Mouse (Mus musculus) cerebellum, adult 11-12 months (tissue): Measurements from ENCODE around the gene Meis2.

ENCODE experiments used
- DNase-seq: peaks from one replicate; pipeline ENCODE4 v3.0.0; 2022

Meis2 gene

DNA sequence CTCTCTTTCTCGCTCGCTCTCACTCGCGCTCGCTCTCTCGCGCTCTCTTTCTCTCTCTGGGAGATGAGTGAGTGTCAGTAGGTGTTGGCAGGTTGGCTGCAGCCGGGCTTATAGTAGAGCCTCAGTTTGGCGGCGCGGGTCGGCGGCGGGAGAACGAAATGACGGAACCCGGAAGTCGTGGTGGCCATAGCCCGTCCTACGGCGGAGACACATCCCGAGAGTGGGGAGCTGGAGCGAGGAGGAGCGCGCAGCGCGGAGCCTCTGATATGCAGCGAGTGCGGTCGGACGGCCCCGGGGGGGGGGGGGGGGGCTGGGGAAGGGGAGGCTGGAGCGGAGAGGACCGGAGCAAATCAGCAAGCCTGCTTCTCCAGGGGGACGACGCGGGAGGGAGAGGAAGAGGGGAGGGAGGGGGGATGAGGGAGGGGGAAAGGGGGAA, at the start of gene Meis2:
Gene Meis2 (minus strand): TSS at position 270 of the 436 bp plus-strand sequence.
- no peak for DNase-seq

DNA sequence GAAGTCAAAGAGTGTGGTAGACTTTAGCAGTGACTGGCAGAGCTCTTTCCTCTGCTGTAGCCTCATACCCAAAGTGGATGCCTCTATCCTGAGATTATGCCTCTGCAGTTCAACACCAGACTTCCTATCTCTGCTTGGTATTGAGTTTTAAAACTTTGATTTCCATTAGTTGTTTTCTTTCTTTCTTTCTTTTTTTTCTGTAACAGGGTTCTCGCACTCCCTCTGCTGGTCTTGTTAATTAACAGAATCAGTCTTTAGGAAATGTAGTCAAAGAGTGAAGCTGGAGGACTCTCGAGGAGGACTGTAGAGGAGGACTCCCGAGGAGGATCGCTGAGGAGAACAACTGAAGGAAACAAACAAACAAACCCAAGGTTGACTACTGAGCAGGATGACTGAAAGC, 40.6 kb upstream of the Meis2 start:
- DNase-seq, result no peak

DNA sequence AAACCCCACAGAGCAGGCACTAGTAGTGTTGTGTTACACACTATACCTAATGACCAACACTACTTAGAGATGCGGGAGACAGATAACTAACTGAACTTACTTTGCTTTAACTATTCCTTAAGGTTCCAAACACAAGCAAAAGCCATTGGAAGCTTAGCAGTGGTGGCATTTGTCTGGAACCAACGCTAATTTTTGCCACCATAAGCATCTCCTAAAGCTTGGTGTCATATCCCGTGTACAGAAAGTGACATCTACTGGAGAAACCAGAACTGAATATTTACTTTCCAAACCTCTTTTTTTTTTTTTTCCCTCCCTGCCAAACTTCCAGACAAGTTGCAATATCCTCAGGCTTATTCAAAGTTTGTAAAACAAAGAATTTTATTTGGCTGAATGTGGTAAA, 39.5 kb upstream of the Meis2 start:
- DNase-seq, result no peak

- DNase-seq, result no peak
Observed at GRCm38 (mm10) chr2:116103411-116103996, 37.9 kb upstream of the Meis2 start.

DNA sequence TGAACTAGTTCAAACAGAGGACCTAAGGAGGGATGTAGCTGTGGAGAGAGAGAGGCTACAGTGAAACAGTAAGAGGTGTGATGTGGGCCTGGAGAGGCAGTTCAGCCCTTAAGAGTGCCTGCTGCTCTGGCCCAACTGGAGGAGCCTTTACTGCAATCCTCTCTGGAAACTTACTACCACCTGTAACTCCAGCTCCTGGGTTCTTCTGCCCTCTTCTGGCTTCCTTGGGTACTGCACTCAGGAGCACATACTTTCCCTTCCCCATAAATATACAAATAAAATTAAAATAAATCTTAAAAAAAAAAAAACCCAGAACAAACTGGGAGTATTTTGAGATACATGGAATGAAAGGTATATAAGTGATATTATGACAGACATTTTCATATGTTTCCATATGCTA, 35.6 kb upstream of the Meis2 start:
- DNase-seq, result no peak

DNA sequence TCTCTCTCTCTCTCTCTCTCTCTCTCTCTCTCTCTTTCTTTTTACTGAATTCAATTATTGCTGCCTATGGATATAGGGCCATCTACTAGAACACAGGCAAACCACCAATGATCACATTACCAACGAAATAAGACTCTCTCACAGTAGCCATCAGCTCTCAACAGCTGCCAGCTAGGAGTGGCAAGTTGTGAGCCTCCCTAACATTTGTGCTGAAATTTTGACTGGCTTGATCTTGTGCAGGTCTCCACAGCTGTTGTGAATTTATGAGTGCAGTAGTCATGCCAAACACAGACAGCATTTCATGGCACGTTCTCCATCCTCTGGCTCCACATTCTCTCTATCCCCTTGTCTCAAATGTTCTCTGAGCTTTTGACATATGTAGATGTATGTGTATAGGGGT, 15.3 kb upstream of the Meis2 start:
- no peak for DNase-seq

DNA sequence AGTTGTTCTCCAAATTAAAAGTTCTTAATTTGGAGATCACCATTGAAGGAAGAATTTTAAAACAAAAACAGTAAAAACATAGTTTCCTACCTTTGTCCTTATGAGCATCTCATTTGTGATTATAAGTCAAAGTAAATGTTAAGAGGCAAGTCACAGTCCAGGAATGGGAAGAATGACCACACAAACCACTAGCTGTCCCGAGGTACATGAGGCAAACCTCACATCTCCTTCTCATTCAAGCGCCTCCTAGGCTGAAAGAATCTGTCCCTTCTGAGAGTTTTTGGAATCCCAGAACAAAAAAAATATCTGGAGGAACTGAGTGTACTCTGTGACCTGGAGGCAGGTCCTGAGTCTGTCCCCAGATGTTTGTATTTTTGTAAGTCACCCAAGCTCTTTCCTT, 13.2 kb upstream of the Meis2 start:
- no peak for DNase-seq

- DNase-seq, result no peak
Observed at GRCm38 (mm10) chr2:116077716-116078115, 12.1 kb upstream of the Meis2 start.

GRCm38 (mm10) chr2:116076752-116077480, 11.3 kb upstream of the Meis2 start:
- no peak for DNase-seq

- no peak for DNase-seq
Observed at GRCm38 (mm10) chr2:116075902-116076301, 10.3 kb upstream of the Meis2 start.

- DNase-seq, result no peak
Observed at GRCm38 (mm10) chr2:116075477-116075876, 9.8 kb upstream of the Meis2 start.

DNA sequence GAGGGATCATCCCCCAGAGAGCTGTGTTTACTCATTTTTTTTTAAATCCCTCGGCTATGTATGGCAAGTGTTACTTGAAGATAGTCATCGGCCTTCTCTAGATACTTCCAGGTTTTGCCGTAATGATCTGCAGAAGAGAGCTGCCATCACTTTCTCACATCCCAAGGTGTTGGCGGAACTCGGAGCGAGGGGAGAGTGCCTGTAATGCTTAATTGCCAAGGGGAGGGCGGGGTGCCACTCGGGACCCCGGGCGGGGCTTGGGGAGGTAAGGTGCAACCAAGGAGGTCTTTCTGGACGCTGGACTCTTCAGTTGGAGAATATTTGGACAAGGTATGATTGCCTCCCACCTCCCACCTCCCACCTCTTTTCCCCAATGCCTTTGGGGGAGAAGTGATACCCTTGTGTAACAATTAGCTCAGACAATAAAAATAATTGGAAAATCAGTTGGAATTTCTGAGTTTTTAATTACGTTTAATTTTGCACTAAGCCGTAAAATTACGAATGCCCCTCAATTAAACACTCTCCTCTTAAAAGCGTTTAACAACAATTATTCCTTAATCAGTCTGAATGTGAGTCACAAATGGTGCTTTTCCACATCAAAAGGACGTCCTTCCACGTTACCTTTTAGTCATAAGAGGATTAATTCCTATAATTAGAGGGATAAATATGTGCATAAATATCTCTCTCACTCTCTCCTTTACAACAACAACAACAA, 9.2 kb upstream of the Meis2 start:
- DNase-seq, result no peak

DNA sequence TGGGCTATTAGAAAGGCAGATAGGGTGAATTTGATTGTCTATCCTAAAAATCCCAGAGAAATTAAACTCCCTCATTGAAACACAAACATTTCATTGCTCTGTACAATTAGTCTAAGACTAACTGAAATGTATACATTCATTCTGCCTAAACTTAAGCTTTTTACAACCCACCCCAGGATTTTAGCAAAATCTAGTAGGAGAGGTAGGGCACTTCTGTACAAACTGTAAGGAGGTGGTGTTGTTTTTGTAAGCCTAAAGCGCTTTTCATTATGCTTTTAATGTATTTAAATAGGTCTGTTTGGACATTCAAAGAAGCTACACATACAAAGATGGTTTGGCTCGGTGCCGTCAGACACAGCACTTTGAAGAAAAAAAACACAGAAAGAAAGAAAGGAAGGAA, 8.4 kb upstream of the Meis2 start:
- DNase-seq, result no peak

DNA sequence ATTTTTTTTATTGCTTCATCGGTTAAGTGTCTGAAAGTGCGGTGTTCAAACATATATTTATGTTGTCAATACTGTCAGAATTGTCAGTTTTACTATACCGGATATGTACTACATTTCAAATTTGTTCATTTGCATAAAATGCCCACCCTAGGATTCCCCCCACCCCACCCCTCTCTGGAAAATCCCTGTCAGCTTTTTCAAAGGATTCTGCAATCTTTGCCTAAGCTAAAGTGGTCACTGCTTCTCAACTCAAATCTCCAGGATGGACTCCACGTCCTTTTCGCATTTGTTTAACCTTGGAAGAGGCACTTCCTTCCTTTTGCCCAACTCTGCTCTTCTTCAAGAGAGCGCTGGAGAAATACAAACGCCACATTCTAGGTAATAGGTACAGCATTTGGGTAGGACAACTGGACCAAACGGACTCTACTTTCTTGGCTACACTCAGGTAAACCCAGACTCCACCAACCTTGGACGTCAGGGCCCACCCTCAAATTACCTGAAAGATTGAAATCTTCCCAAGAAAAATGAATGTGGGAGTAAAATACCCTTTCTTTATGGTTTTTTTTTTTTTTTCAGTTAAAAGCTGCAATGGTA, 7.8 kb upstream of the Meis2 start:
- DNase-seq, result no peak

DNA sequence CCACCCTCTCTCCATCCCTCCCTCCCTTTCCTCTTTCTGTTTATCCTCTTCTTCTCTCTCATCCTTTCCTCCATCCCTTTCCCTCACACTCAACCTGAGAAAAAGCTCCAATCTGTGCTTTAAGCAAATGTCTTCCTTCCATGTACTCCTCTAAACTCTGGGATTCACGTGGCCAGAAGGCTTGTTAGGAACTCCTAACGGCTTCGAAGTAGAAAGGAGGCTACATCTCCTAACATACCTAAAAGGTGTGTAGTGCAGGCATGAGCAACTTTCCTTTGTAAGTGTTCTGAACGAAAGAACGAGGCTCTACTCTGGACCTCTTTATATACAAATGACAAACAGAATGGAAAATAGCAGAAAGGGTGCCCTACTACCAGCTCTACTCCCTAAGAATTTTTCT, 7.1 kb upstream of the Meis2 start:
- no peak for DNase-seq

GRCm38 (mm10) chr2:116072321-116072640, 6.6 kb upstream of the Meis2 start:
- no peak for DNase-seq

DNA sequence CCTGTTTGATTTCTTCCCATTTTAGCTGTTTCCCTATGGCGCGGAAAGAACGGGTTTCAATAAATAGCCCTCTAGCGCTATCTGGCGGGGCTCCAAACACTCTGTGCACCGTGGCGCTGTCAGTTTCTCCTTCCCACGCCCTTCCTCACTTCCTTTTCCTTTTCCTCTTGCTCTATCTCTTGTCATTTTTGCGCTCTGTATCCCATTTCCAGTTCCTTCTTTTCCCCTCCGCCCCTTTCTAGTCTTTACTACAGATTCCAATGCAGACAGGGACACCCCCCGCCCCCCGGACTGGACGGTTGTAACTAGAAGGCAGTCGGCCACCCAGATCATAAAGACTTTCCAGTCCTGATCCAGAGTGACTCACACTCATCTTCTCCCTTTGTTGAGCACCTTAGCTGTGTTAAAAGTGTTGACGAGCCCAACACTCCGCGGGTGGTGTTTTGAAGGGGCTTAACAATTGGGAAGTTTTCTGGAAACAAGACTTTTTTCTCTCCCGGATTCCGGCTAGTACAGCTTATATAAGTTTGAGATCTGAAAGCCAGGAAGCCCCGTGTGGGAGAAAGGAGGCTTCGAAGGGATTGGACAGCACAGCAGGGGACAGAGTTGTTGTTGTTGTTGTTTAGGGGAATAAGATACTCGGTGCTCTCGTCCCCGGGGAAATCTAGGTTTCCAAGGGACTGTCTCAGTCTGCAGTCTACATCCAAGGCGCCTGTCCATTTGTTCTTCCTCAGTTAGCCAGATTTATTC, 6.1 kb upstream of the Meis2 start:
- no peak for DNase-seq

- DNase-seq, result no peak
Observed at GRCm38 (mm10) chr2:116070614-116071425, 5.2 kb upstream of the Meis2 start.

DNA sequence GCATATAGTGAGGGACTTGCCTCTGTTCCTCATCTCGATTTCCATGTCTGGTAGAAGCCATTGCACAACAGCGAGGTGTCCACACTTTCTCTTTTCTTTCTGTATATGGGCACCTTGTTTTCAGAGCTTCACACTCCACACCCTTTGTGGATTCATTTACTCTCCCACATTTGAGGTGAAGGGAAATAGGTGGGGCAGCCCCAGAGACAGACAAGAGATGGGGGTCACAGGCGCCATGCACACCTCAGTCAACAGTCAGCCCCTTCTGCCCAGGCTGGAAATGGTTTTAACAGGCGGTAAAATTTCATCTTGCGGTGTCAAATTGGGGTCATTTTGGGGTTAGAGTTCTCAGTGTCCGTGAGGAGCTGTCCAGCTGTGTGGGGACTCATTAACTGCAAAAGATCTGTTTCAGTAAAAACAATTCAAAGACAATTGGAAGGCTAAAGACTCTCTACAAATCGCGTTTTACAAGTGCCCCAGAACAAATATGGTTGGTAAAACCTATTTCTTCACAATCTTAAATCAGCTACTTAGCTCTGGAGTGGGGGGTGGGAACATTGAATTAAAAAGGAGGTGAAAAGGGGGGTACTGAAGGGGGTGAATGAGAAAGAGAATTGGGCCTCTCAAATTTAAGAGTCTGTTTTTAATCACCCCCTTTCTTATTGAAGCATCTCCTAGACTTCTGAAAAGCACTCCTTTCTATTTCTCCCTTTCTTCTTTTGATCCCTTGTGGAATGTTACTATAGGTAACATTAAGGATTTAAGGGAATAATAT, 4.0 kb upstream of the Meis2 start:
- no peak for DNase-seq

DNA sequence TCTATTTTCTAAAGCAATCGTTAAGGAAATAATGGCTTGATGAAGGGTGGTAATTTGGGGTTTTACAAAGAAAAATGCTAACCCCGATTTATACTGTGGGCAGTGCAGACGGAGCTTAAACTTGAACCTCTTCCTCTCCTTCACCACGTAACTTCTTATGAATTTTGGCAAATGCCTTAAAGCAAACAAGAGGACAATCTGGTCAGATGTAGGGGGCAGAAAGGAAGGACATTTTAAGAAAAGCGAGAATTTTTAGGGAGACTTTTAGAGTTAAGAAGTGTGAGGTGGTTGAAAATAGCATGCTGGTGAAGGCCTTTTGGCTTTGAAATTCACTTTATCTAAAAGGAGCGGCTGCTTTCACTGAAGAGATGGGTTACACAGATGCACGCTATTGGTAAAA, 3.3 kb upstream of the Meis2 start:
- no peak for DNase-seq

DNA sequence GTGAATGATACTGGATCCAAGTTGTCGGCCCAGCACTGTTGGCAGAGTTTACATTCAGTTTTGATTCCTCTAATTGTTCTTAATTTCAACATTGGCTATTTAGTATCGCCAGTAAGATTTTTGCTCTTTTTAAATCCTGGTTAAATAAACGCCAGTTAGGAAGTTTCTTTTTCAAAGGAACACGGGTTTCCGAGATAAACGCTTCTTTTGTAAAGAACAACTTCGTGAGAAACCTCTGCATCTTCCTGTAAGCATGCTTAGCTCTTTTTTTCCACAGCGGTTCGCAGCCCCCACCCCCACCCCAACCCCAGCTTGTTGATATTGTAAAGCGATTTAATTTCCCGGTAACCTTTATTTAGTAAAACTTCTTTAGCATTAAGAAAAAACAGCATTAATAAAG, 2.8 kb upstream of the Meis2 start:
- no peak for DNase-seq

DNA sequence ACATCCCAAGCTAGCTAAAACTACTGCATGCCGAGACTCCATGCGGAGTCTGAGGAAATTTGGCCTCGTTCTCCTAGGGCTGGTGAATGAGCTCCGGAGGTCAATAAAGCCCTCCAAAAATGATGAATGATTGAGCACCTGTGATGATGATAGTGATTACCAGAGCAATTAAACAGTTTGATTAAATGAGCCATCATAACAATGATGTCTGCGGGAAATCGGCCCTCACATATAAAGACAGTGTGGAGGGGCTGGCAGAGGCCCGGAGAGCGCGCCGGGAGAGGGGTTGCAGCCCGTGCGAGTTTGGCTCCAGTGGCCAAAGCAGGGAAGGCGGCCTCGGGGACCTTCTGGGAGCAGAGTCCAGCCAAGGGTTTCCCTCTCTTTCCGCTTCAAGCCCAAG, 2.1 kb upstream of the Meis2 start:
- no peak for DNase-seq
